Mouse (Mus musculus): ENCODE data around the gene Llgl1.

- TF ChIP-seq CTCF (IDR thresholded peaks at IDR 0.05; ENCODE audit: borderline replicate concordance, extremely low read depth, insufficient read depth, insufficient read length): no peak
- no peak for TF ChIP-seq POLR2A (IDR thresholded peaks at IDR 0.05; ENCODE audit: borderline replicate concordance, extremely low read depth, insufficient read depth, insufficient read length, poor library complexity, severe bottlenecking)
These were observed 30.6 kb downstream of the Llgl1 start for GRCm38 (mm10) chr11:60730169-60730568.
